Mouse (Mus musculus) C2C12 (cell line): ENCODE data around the gene Elmsan1.

Source experiments
- CTCF ChIP-seq: IDR thresholded peaks from one replicate; pipeline ENCODE4 v1.5.1; 2011; ENCODE audit not compliant: control insufficient read depth, insufficient read depth, insufficient read length
- FOSL1 ChIP-seq: IDR thresholded peaks from one replicate; pipeline ENCODE4 v1.8.0; 2011; ENCODE audit warnings: mild to moderate bottlenecking, low read length; ENCODE audit not compliant: poor library complexity, insufficient read depth, severe bottlenecking
- MYOG ChIP-seq: IDR thresholded peaks from one replicate; pipeline ENCODE4 v1.6.1; 2011; ENCODE audit not compliant: control insufficient read depth, insufficient read length; ENCODE audit errors: extremely low read depth
- USF1 ChIP-seq: IDR thresholded peaks from one replicate; pipeline ENCODE4 v1.6.1; 2011; ENCODE audit warnings: low read depth, mild to moderate bottlenecking, control low read depth, moderate library complexity

- no peak for TF ChIP-seq CTCF
- TF ChIP-seq MYOG, result no peak
- no peak for TF ChIP-seq USF1
- TF ChIP-seq FOSL1, result no peak
Observed at GRCm38 (mm10) chr12:84151911-84152310, 66.8 kb downstream of the Elmsan1 start.
